Mouse (Mus musculus) heart, postnatal 36 days (tissue): ENCODE data around the gene Prph. TPM values are rescaled to one million over a fixed set of nuclear protein-coding genes. Genes with fewer than 3 reads are reported as not detected.
A peak's percentile ranks its signal among the peaks of the same experiment; 100 is the strongest.

Experiments used
- DNase-seq, 2 experiments: peaks; one replicate each; pipeline ENCODE4 v3.0.0; 2021 to 2022
- intact Hi-C: fragments of 180-260 bp; cut with DNase I; formaldehyde crosslinking; loops from one replicate; pipeline ENCODE4 v1.15.1; 2025
- microRNA-seq, 2 experiments: library from miRNA; unstranded; fragments of <30 nt; microRNA quantifications; one replicate each; pipeline ENCODE4 v1.2.0; 2021; ENCODE audit warnings: borderline number of aligned reads in 2 of 2
- total RNA-seq, 2 experiments: library from RNA; stranded (reverse); gene quantifications; 2 replicates each; pipeline ENCODE4 v1.2.3; 2021

Prph gene
- total RNA-seq, 2 experiments from 2014 or later: 0.14 to 0.94 TPM

GRCm38 (mm10) chr15:99096061-99096793 is 41.3 kb downstream of the Prph start:
- no peak for DNase-seq
- intact Hi-C loops: no loop called here

- DNase-seq: peak in 1 of 2 experiments; percentile 34
- intact Hi-C loops: no loop called here
Measured at GRCm38 (mm10) chr15:99096831-99097500, 42.0 kb downstream of the Prph start.

GRCm38 (mm10) chr15:99097840-99098492 is 43.0 kb downstream of the Prph start:
- DNase-seq: peak; percentile 41 to 48
- intact Hi-C loops: no loop called here

GRCm38 (mm10) chr15:99098493-99098861 is 43.5 kb downstream of the Prph start:
- DNase-seq: no peak
- intact Hi-C loops: no loop called here

GRCm38 (mm10) chr15:99099139-99099556 is 44.2 kb downstream of the Prph start:
- intact Hi-C loops: no loop called here

GRCm38 (mm10) chr15:99099984-99100383 is 45.0 kb downstream of the Prph start:
- DNase-seq: no peak

More at GRCm38 (mm10) chr15:99099139-99099556, 44.2 kb downstream of the Prph start:
- peak; percentile 64 to 67 for DNase-seq

GRCm38 (mm10) chr15:99105238-99105637 is 50.3 kb downstream of the Prph start:
- DNase-seq: no peak
- intact Hi-C loops: no loop called here

More at GRCm38 (mm10) chr15:99099984-99100383, 45.0 kb downstream of the Prph start:
- intact Hi-C loops: loop anchor here (5.0 kb wide), 1 partner anchor 92 kb away; no protein-coding TSS in a partner anchor

- DNase-seq: no peak
- intact Hi-C loops: no loop called here
Measured at GRCm38 (mm10) chr15:99107866-99108265, 52.9 kb downstream of the Prph start.

Small RNAs within 50 kb of the gene (microRNA-seq; reads per million reads assigned to microRNA genes)
- 0 to 1.4 reads per million in 2 experiments for gene Mir6960

Other genes with a start within 250 kb of the Prph start
- under 1 TPM; 0.22 to 0.35 TPM for gene Ddn, start 245.7 kb upstream of the Prph start, total RNA-seq
- gene Prkag1, start 223.7 kb upstream of the Prph start, total RNA-seq: 100 to 1,000 TPM in 1 of 2 experiments, 10 to 100 TPM in 1; 99.8 to 112 TPM
- gene Kmt2d, start 184.0 kb upstream of the Prph start, total RNA-seq: 10 to 100 TPM; 56.9 to 60.3 TPM
- 1 to 10 TPM; 3.0 to 4.3 TPM for gene Rhebl1, start 160.6 kb upstream of the Prph start, total RNA-seq
- 1 to 10 TPM; 1.7 to 1.9 TPM for gene Dhh, start 156.6 kb upstream of the Prph start, total RNA-seq
- 10 to 100 TPM; 15.0 TPM for gene Lmbr1l, start 136.9 kb upstream of the Prph start, total RNA-seq
- gene Tuba1b, start 120.6 kb upstream of the Prph start, total RNA-seq: 100 to 1,000 TPM; 130 to 145 TPM
- not detected for gene Gm49450, start 101.6 kb upstream of the Prph start, total RNA-seq
- 10 to 100 TPM; 73.0 to 74.5 TPM for gene Tuba1a, start 101.5 kb upstream of the Prph start, total RNA-seq
- gene Tuba1c, start 25.3 kb upstream of the Prph start, total RNA-seq: 10 to 100 TPM; 29.7 to 33.9 TPM
- under 1 TPM; 0.33 to 0.49 TPM for gene Troap, start 19.4 kb downstream of the Prph start, total RNA-seq
- gene C1ql4, start 32.6 kb downstream of the Prph start, total RNA-seq: not detected
- under 1 TPM; 0.22 to 0.36 TPM for gene Dnajc22, start 38.0 kb downstream of the Prph start, total RNA-seq
- gene Spats2, start 70.7 kb downstream of the Prph start, total RNA-seq: 1 to 10 TPM; 6.6 to 7.9 TPM
- gene Kcnh3, start 169.7 kb downstream of the Prph start, total RNA-seq: under 1 TPM; 0.08 to 0.19 TPM
- gene Mcrs1, start 196.8 kb downstream of the Prph start, total RNA-seq: 10 to 100 TPM; 46.6 to 49.5 TPM
- gene Prpf40b, start 239.9 kb downstream of the Prph start, total RNA-seq: 10 to 100 TPM; 20.4 to 24.3 TPM
- not detected for gene Fam186b, start 240.7 kb downstream of the Prph start, total RNA-seq